Mouse (Mus musculus): ENCODE results near the gene Tgif1. TPM values are rescaled to one million over a fixed set of nuclear protein-coding genes. Genes with fewer than 3 reads are reported as not detected.
"Not testable (repeated sequence)": the region's sequence is repeated elsewhere in the genome, so short reads cannot be mapped to it uniquely, and the experiment has no call there.

Tgif1 gene
- total and polyA plus RNA-seq, 2 experiments from 2014 or later = 7.8 to 9.0 TPM

GRCm38 (mm10) chr17:70838031-70838430 lies 15.3 kb downstream of the Tgif1 start:
- Histone ChIP-seq H3K4me1 (ENCODE audit: control insufficient read depth, insufficient read depth) (no peaks in the 10 kb centered on the region), H3K27ac (ENCODE audit: low read depth) (no peak overlapping the region), H3K4me3 (ENCODE audit: low read depth, low read length) (no peak overlapping the region), H3K9me3 (replicated peaks; ENCODE audit: control insufficient read depth, low read length) (no peaks in the 10 kb centered on the region), H3K9ac (replicated peaks; ENCODE audit: low read depth, low read length) (no peak overlapping the region), H3K4me2 (ENCODE audit: low read depth, low read length) (no peak overlapping the region), H3K36me3 (replicated peaks; ENCODE audit: control insufficient read depth, insufficient read depth, low read length) (peaks cover 5% of the 10 kb centered on the region), H3K27me3 (ENCODE audit: control insufficient read depth, insufficient read depth, low read length) (peaks cover 18% of the 10 kb centered on the region)
- TF ChIP-seq EP300 (IDR thresholded peaks at IDR 0.05; ENCODE audit: low read depth) = no peak
- ATAC-seq (ENCODE audit: insufficient read depth, low read depth) (no peak), DNase-seq (ENCODE audit: low spot score) (no peak)
- WGBS = 82% methylated on average over 7 of the region's 7 CpGs

DNA sequence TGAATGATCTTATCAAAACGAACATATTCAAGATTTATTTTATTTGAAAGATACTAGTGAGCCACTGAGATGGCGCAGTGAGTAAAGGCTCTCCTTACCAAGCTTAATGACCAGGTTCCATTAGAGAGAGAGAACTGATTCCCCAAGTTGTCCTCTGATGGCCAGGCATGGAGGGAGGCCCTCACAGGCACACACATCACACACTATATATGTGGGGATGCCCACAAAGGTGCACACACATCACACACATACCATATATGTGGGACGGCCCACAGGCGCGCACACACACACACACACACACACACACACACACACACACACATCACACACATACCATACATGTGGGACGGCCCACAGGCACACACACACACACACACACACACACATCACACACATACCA lies 15.9 kb downstream of the Tgif1 start:
- H3K9me3 ChIP-seq (replicated peaks; ENCODE audit: control insufficient read depth, low read length); DNase-seq (ENCODE audit: low spot score); ATAC-seq (ENCODE audit: insufficient read depth, low read depth); H3K4me3 ChIP-seq (ENCODE audit: low read depth, low read length); H3K4me2 ChIP-seq (ENCODE audit: low read depth, low read length); H3K9ac ChIP-seq (replicated peaks; ENCODE audit: low read depth, low read length); H3K4me1 ChIP-seq (ENCODE audit: control insufficient read depth, insufficient read depth); H3K27ac ChIP-seq (ENCODE audit: low read depth); H3K36me3 ChIP-seq (replicated peaks; ENCODE audit: control insufficient read depth, insufficient read depth, low read length): not testable (repeated sequence)
- 89% methylated on average over 6 of the region's 6 CpGs for WGBS
- peaks cover 24% of the 10 kb centered on the region for H3K27me3 ChIP-seq (ENCODE audit: control insufficient read depth, insufficient read depth, low read length)

DNA sequence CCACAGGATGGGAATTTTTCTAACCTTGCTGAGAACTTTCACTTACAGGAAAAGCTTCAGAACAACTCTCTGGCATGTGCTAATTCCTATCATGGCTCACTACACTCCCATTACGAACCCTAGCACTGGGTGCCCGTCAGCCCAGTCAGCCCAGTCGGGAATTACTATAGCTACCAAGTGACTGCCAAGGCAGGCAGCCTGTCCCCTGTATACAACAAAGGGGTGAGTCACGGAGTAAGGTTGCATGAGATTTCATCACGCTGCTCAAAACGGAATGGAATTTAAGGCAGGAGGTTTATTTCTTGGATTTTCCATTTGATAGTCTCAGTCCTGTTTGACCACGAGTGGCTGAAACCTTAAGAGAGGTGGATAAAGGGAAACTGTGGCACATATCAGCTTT lies 16.5 kb downstream of the Tgif1 start:
- Histone ChIP-seq H3K4me3 (ENCODE audit: low read depth, low read length) (no peak overlapping the region), H3K27me3 (ENCODE audit: control insufficient read depth, insufficient read depth, low read length) (peaks cover 24% of the 10 kb centered on the region), H3K36me3 (replicated peaks; ENCODE audit: control insufficient read depth, insufficient read depth, low read length) (no peaks in the 10 kb centered on the region), H3K9ac (replicated peaks; ENCODE audit: low read depth, low read length) (no peak overlapping the region), H3K9me3 (replicated peaks; ENCODE audit: control insufficient read depth, low read length) (no peaks in the 10 kb centered on the region), H3K4me1 (ENCODE audit: control insufficient read depth, insufficient read depth) (no peaks in the 10 kb centered on the region), H3K4me2 (ENCODE audit: low read depth, low read length) (no peak overlapping the region), H3K27ac (ENCODE audit: low read depth) (no peak overlapping the region)
- TF ChIP-seq EP300 (IDR thresholded peaks at IDR 0.05; ENCODE audit: low read depth) (no peak), CTCF (IDR thresholded peaks at IDR 0.05; ENCODE audit: low read depth) (no peak)
- WGBS = 75% methylated on average over 7 of the region's 7 CpGs
- no peak for DNase-seq (ENCODE audit: low spot score)
- no peak for ATAC-seq (ENCODE audit: insufficient read depth, low read depth)

DNA sequence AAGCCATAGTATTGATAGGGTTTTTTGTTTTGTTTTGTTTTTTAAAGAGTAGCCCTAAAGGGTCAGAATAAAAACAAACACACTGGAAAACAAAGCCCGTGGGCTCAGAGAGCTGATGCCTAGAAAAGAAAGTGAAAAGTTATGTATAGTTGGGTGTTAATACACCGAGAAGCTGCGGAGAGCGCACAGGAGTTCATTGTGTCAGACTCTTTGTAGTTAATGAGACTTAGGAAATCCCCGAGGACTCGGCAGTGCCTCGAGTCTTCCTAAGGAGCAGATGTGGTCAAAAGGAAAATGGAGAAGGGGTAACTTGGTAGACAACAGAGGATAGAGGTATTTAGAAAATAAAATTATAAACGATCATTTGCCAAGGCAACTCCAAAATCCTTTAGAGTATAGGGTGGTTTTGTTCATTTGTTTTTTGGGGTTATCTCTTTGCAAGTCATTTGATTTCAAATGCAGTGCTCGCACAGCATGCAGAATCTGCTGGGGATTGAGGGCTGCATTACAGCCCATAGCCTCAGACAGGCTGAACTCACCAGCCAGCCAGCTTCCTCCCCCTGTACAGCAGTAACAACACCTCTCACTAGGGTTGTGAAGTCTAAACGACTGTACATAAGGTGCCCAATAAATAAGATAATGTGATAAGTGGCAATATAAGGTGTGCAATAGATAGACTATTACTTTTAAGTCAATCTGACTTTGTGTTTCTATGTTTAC lies 18.1 kb downstream of the Tgif1 start:
- peak overlapping the region; percentile 15; the same call in 1 of the 2 replicates for H3K9ac ChIP-seq (replicated peaks; ENCODE audit: low read depth, low read length)
- peak overlapping the region; percentile 42 for H3K4me3 ChIP-seq (ENCODE audit: low read depth, low read length)
- H3K4me1 ChIP-seq (ENCODE audit: control insufficient read depth, insufficient read depth) = no peaks in the 10 kb centered on the region
- WGBS = 12% methylated on average over 10 of the region's 10 CpGs
- DNase-seq (ENCODE audit: low spot score) (no peak), ATAC-seq (ENCODE audit: insufficient read depth, low read depth) (no peak)
- H3K27ac ChIP-seq (ENCODE audit: low read depth) = no peak overlapping the region
- TF ChIP-seq CTCF (IDR thresholded peaks at IDR 0.05; ENCODE audit: low read depth) (no peak), EP300 (IDR thresholded peaks at IDR 0.05; ENCODE audit: low read depth) (no peak)
- peak overlapping the region; percentile 76 for H3K4me2 ChIP-seq (ENCODE audit: low read depth, low read length)
- H3K27me3 ChIP-seq (ENCODE audit: control insufficient read depth, insufficient read depth, low read length) = peaks cover 26% of the 10 kb centered on the region
- no peaks in the 10 kb centered on the region for H3K9me3 ChIP-seq (replicated peaks; ENCODE audit: control insufficient read depth, low read length)
- no peaks in the 10 kb centered on the region for H3K36me3 ChIP-seq (replicated peaks; ENCODE audit: control insufficient read depth, insufficient read depth, low read length)

- H3K9ac ChIP-seq (replicated peaks; ENCODE audit: low read depth, low read length) = peak overlapping the region; percentile 15
- ATAC-seq (ENCODE audit: insufficient read depth, low read depth) (0 out of 2 replicates have a peak, but pooled peaks have one; percentile 41), DNase-seq (ENCODE audit: low spot score) (no peak)
- H3K4me1 ChIP-seq (ENCODE audit: control insufficient read depth, insufficient read depth) = no peaks in the 10 kb centered on the region
- H3K4me2 ChIP-seq (ENCODE audit: low read depth, low read length) = peak overlapping the region; percentile 76
- H3K9me3 ChIP-seq (replicated peaks; ENCODE audit: control insufficient read depth, low read length) = no peaks in the 10 kb centered on the region
- TF ChIP-seq EP300 (IDR thresholded peaks at IDR 0.05; ENCODE audit: low read depth) = no peak
- TF ChIP-seq CTCF (IDR thresholded peaks at IDR 0.05; ENCODE audit: low read depth) = no peak
- H3K27ac ChIP-seq (ENCODE audit: low read depth) = no peak overlapping the region
- H3K4me3 ChIP-seq (ENCODE audit: low read depth, low read length) = peak overlapping the region; percentile 42
- peaks cover 26% of the 10 kb centered on the region for H3K27me3 ChIP-seq (ENCODE audit: control insufficient read depth, insufficient read depth, low read length)
- 2% methylated on average over 29 of the region's 29 CpGs for whole genome bisulfite sequencing
- no peaks in the 10 kb centered on the region for H3K36me3 ChIP-seq (replicated peaks; ENCODE audit: control insufficient read depth, insufficient read depth, low read length)
Measured at GRCm38 (mm10) chr17:70834430-70834965, 18.8 kb downstream of the Tgif1 start.

GRCm38 (mm10) chr17:70832544-70832943 lies 20.8 kb downstream of the Tgif1 start:
- no peaks in the 10 kb centered on the region for H3K36me3 ChIP-seq (replicated peaks; ENCODE audit: control insufficient read depth, insufficient read depth, low read length)
- H3K4me3 ChIP-seq (ENCODE audit: low read depth, low read length) = no peak overlapping the region
- H3K4me2 ChIP-seq (ENCODE audit: low read depth, low read length) = no peak overlapping the region
- no peak for DNase-seq (ENCODE audit: low spot score)
- no peak overlapping the region for H3K27ac ChIP-seq (ENCODE audit: low read depth)
- H3K9me3 ChIP-seq (replicated peaks; ENCODE audit: control insufficient read depth, low read length) = no peaks in the 10 kb centered on the region
- H3K4me1 ChIP-seq (ENCODE audit: control insufficient read depth, insufficient read depth) = no peaks in the 10 kb centered on the region
- no peak overlapping the region for H3K9ac ChIP-seq (replicated peaks; ENCODE audit: low read depth, low read length)
- ATAC-seq (ENCODE audit: insufficient read depth, low read depth) = 0 out of 2 replicates have a peak, but pooled peaks have one; percentile 28
- 73% methylated on average over 9 of the region's 9 CpGs for WGBS
- peaks cover 26% of the 10 kb centered on the region for H3K27me3 ChIP-seq (ENCODE audit: control insufficient read depth, insufficient read depth, low read length)
- TF ChIP-seq CTCF (IDR thresholded peaks at IDR 0.05; ENCODE audit: low read depth) = no peak
- no peak for TF ChIP-seq EP300 (IDR thresholded peaks at IDR 0.05; ENCODE audit: low read depth)

All from heart, postnatal 0 days (tissue).